Mouse (Mus musculus) large intestine, adult 2 months (tissue): ENCODE results near the gene Tubb4b. TPM values are rescaled to one million over a fixed set of nuclear protein-coding genes. Genes with fewer than 3 reads are reported as not detected.

Experiments used
- DNase-seq: peaks from one replicate; pipeline ENCODE4 v3.0.0-alpha.2; 2012; ENCODE audit warnings: low read depth, low spot score
- WGBS: fragments of 180-500 bp; shearing (Covaris S2); methylation state at CpG from one replicate; pipeline ENCODE4 v1.1.7; 2018; 5-methylcytosine and 5-hydroxymethylcytosine counted together
- polyA plus RNA-seq: library from polyadenylated mRNA; depleted of rRNA; stranded (reverse); fragments of >200 nt; gene quantifications from 2 replicates; pipeline ENCODE4 v1.2.3, GENCODE M21; 2012

Gene Tubb4b
- polyA plus RNA-seq, 1 experiment, result 937 TPM

DNA sequence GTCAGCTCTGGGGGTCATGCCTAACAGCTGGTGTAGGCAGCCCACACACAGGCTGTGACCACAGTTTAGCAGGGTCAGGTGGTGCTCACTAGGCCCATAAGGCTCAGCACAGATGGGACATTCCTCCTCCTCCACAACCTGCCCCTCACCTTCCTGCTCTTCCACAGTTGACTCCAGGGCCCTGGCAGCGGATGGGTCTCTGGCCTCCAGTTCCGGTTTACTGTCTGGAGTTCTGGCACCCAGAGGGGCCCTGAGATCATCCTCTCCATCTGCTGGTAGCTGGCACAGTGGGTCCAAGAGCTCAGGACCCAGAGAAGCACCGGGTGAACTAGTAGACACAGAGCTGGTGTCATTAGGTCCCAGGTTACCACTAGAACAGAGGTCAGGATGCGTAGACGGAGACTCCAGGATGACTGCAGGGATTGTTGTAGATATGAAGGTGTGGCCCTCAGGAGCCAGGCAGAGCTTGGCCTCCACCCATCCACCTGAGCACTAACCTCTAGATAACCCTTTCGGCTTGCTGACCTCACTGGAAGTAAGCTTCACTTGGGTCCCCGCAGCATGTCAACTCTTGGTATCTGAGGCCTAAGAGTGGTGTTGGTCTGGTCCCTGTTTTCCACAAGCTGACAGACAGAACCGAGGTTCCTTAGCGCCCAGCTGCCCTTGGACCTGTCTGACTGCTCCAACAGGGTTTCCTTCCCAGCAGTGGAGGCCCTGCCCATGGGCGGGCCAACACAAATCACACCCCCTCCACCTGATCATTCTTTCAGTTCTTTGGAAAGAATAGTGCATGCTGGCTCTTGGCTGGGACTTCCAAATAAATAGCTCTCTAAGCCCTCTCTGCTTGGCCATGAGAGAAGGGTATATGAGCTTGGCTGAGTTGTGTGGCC lies 21.9 kb upstream of the Tubb4b start, which contains the start of gene AL732309.1:
Gene AL732309.1 (minus strand): TSS at position 681 of the 890 bp plus-strand sequence.
- 35% methylated on average over 10 of the region's 10 CpGs for WGBS
- no peak for DNase-seq

DNA sequence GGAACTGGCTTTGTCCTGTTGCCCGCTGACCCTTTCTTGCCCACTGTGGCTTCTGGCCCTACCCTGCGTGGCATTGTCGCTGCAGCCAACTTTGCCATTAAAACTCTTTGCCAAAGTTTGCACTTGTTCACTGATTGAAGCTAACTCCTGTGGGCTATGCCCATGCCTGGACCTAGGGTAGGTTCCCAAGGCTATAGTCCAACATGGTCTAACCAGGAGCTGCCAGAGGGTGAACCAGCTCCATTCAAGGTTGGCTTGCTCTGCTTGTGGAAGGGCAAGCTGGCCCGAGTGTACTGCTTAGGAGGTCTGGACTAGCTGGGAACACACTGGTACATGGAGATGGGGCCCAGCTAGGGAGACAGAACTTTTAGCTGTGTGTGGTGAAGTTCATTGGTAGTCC lies 19.6 kb upstream of the Tubb4b start:
- WGBS, result 92% methylated on average over 4 of the region's 4 CpGs
- DNase-seq, result no peak

DNA sequence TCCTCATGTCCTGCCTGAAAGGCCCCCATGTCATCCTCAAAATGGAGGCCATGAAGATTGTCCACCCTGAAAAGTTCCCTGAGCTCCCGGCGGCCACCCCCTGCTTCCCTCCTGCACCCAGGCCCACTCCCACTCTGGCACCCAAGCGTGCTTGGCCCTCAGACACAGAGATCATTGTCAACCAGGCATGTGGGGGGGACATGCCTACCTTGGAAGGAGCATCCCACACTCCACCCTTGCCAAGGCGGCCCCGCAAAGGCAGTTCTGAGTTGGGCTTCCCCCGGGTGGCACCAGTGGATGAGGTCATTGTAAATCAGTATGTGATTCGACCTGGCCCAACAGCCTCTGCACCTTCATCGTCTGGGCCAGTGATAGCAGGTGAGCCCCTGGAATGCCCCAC lies 18.8 kb upstream of the Tubb4b start:
- DNase-seq, result no peak
- 87% methylated on average over 8 of the region's 8 CpGs for WGBS

DNA sequence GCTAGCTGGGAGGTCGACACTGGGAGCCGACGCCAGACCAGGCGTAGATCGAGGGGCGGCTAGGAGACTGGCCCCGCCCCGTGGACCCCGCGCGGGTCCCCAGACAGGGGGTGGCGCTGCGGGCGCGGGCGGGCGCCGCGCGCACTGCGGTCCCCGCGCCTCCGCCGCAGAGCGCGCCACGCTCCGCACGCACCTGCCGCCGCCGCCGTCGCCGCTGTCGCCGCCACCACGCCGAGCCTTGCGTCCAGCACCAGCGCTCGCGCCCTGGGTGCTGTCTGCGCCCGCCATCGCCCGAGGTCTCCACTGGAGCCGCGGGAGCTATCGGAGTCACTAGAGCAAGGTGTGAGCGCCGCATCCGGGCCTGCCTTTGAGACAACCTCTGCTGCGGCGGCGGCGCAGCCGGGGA lies 17.6 kb upstream of the Tubb4b start, which contains the start of the genes Rnf208 and Cysrt1:
Gene Rnf208 (plus strand): TSS at position 155 of the 406 bp plus-strand sequence.
Gene Cysrt1 (minus strand): TSS at position 352 of the 406 bp plus-strand sequence.
- no peak for DNase-seq
- WGBS, result under 1% methylated on average over 59 of the region's 59 CpGs

DNA sequence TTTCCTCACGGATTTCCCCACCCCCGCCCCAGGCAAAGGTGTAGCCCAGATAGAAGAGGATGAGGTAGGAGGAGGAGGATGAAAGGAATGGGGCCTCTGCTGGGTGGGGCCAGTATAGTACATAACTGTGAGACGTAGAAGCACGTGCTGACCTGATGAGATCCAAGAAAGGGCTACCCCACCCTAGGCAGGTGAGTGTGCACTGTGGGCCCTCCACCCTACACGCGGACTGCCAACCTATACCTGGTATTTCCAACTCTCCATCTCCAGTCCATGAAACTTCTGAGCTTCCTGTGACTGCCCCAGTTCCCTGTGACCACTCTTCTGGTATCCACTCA lies 16.9 kb upstream of the Tubb4b start:
- WGBS, result 10% methylated on average over 6 of the region's 6 CpGs
- DNase-seq, result no peak

DNA sequence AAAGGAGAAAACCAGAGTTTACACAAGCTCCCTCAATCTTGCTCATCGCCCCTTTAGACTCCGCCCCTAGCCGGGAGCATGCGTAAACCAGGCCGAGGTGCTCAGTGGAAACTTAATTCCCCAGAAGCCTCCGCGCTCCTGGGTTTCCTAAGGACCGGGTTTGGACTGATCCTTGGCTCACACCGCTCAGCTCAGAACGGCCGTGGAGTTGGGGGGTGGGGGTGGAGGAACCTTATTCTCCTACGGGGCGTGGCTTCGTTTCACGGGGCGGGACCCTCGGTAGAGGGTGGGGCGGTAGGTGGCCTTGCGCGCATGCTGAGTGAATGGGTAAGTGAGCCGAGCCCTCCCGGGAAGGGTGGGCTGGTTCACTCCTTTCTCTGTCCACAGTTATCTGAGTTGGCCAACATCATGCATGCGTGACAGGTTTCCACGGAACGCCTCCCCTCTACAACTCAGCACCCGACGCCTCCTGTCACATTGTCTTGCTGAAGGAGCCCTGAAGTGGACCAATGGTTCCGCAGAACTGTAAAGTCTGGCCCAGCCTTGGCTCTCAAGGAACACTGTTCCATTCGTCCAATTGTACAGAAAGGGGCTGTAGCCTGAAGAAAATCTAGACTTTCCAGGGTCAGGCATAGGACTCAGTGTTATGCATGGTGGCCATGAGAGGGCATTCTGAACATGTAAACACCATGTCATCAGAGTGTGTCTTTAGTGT lies 16.4 kb upstream of the Tubb4b start:
- no peak for DNase-seq
- WGBS, result 2% methylated on average over 29 of the region's 29 CpGs

DNA sequence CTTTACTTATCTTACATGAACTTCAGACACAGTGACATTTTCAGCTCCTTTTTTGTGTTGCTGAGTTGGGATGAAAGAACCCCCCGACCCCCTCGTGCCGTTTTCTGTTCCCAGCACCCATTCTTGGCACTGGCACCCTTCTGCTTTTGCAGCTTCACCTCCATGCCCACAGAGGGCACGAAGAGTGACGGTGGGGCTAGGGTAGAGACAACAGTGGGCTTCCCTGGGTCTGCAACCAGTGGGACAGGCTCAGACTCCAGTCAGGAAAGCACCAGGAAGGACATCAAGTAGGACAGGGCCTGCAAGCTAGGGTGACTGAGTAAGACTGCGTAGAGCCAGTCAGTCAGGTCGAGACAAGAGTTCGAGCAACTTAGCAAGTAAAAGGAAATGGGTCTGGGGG lies 15.8 kb upstream of the Tubb4b start:
- no peak for DNase-seq
- 68% methylated on average over 8 of the region's 8 CpGs for WGBS

DNA sequence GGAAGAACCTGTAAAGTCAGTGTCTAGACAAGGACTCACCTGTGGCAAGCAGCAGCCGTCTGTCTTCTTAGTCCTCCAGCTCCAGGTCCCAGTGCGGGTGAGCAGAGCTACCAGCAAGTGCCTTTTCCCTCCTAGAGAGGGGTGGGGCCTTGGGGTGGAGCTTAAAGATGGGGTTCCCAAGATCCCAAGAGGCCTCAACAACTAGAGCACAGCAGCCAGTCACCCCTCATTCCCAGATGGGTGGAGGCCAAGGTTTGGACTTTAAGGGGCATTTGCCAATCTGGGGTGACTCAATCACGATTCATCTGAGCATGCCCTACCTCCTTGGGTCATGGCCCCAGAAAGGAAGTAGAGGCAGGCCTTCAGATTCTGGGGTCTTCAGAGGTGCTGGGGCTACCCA lies 15.3 kb upstream of the Tubb4b start:
- WGBS, result 87% methylated on average over 3 of the region's 3 CpGs
- no peak for DNase-seq

DNA sequence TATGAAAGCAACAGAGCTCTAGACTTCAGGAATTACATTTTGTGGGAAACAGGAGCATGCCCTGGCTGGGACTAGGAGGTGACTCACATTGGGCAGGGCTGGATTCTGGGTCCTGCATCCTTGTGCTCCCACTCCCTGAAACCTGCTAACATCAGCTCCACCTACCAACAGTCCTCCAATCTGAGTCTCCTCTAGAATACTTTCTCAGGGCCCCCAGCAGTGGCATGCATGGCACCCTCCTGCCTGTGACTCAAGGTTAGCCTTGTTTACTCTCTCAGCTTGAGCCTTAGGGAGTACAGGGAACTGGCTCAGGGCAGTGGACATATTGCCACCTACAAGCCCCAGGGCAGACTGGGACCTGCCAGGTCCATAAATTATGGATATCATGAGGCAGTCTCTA lies 13.6 kb upstream of the Tubb4b start:
- DNase-seq, result no peak

DNA sequence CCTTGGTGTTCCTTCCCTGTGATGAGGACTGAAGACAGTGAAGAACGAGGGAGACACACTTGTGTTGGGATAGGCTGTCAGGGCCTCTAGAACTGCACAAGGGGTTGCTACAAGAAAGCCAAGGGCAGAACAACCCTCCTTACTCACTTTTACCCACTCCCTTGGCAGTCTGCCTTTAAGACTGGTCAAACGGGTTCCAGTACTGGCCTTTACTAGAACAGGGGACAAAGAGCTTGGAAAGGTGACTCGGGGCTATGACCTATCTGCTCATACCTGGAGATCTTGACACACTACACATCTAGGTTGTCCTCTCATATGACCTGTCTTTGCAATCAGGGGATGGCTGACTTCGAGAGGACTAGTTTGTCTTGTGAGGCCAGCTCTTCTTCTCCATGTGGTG lies 13.0 kb upstream of the Tubb4b start:
- 22% methylated on average over 4 of the region's 4 CpGs for WGBS

DNA sequence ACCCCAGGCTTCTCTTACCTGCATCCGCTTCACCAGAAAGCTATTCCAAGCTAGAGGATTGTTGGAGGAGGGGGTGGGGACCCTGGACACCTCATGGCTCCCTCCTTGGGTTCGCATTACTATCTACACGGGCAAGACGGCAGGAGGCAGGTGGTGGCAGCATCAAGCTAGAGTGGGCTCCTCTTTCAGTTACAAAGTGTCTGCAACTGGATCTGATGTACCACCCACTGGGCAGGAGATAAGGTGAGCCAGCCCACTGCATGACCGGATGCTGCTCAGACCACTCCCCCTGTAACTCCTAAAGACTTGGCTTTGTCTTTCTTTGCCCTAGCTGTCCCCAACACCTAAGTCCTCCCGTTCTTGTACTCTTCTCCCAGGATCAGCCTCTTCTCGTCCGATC lies 12.1 kb upstream of the Tubb4b start, which contains the start of gene Rnf224:
Gene Rnf224 (minus strand): TSS at position 174 of the 400 bp plus-strand sequence.
- WGBS, result 69% methylated on average over 8 of the region's 8 CpGs
- DNase-seq, result no peak

More for the DNA sequence above, 13.0 kb upstream of the Tubb4b start:
- no peak for DNase-seq

DNA sequence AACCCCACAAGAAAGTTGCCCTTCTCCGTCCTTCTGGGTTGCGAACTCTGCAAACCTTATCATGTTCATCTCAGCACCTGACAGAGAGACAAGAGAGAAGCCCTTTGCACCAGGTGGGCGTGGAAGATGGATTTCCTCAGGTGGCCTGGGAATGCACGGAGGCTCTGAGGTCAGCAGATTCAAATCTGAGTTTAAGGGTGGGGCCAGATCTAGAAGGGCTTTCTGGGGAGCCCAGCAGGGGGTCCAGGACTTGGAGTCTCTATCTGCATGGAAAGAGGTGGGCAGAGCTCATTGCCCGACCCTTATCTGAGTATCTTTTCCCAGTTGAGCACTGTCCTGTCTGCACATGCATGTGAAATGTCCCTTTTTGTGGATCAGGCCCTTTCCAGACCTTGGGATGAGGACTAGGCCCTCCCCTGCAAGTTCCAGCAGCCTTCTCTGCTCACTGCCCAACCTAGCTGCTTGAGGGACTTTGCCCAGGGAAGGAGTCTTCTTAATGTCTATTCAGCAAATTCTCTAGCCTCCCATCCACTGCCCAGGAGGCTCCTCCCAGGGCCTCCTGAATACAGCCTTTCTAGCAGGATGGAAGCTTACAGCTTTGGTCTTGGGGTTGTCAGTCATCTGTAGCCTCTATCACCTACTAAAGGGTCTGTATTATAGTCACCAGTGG lies 10.2 kb upstream of the Tubb4b start:
- DNase-seq, result no peak

DNA sequence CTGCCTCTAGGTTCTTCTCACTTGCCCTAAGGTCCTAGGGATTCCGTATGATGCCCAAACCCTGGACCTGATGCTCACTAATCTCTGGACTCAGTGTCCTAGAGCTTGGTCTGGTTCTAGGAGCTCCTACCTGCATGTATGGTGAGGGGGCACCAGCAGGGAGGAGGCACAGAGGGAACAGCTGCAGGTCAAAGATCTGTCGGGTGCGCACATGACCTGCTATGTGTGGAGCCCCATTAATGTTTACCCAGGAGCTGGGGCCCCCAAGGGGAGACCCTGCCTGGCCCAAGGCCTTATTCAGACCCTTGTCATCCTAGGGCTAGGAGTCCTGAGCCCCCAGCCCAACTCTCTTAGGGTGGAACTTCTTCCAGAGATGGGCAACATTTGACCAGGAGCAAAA lies 9.5 kb upstream of the Tubb4b start, which contains the start of gene Slc34a3:
Gene Slc34a3 (minus strand): TSS at position 315 of the 400 bp plus-strand sequence.
- no peak for DNase-seq

More for the DNA sequence above, 10.2 kb upstream of the Tubb4b start:
- 57% methylated on average over 5 of the region's 5 CpGs for WGBS

DNA sequence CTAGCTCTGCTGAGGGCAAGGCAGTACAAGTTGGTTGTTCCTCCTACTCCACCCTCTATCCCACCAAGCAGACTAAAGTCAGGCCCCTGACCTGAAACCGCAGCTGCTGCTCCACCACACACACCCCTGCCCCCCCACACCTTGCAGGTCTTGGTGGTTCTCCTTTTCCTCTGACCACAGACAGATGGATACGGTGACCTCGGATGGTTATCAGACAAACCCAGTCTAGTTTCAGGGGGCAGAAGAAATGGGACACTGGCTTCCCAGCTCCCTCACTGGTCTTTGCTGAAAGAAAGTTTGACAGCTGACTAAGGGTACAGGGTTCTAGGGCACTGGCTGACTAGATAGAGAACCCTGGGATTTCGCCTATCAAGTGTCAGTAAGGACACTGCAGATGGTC lies 8.9 kb upstream of the Tubb4b start:
- 65% methylated on average over 4 of the region's 4 CpGs for WGBS
- DNase-seq, result no peak

More for the DNA sequence above, 9.5 kb upstream of the Tubb4b start, which contains the start of gene Slc34a3:
- WGBS, result 72% methylated on average over 3 of the region's 3 CpGs

DNA sequence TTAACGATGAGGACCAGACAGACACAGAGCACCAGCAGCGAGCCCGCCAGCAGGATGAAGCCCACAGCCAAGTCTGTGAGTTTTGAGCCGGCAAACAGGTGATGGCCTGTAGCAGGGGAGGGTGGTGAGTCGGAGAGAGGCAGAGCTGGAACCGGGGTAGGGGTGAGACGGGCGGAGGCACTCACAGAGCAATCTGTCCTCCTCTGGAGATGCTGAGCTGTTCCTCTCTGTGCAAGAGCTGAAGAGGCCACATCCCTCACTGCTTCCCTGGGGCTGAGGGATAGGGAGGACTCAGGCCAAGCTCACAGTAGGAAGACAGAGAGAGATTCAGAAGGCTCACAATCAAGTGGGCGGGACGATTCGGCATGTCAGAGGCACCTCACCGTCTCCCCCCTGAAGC lies 6.5 kb upstream of the Tubb4b start:
- 82% methylated on average over 12 of the region's 12 CpGs for WGBS
- DNase-seq, result no peak

DNA sequence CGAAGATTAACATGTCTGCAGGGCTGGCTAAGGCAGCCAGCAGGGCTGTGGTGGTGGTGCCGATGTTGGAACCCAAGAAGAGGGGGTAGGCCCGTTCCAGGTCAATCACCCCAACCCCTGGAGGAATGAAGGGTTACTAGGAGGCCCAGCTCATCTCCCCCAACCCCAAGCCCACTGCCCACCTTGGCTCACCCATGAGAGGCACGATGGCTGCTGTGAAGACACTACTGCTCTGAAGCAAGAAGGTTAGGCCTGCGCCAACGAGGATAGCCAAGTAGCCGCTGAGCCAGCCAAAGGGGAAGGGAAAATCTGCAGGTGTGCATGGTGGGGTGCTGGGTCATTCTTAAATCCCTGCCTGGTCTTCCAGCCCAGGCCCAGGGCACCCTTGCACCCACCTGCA lies 6.1 kb upstream of the Tubb4b start:
- 92% methylated on average over 7 of the region's 7 CpGs for WGBS
- no peak for DNase-seq

DNA sequence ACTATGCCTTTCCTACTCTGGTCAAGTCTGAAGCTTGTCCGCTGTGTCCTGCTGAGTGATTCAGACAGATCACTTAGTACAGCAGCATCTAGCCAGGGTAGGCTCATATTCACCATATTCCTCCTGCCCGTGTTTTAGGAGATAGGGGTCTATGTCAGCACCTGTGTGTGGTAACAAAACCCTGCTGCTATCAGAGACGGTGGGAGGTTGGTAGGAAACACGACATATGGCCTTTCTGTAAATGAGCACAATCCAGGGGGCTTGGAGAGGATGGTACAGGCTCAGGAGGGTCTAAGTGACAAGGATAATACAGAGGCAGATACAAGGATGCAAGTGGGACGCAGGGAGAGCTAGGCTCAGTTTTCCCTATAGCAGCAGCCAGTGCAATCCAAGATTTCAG lies 5.1 kb upstream of the Tubb4b start:
- no peak for DNase-seq
- 95% methylated on average over 5 of the region's 5 CpGs for WGBS

DNA sequence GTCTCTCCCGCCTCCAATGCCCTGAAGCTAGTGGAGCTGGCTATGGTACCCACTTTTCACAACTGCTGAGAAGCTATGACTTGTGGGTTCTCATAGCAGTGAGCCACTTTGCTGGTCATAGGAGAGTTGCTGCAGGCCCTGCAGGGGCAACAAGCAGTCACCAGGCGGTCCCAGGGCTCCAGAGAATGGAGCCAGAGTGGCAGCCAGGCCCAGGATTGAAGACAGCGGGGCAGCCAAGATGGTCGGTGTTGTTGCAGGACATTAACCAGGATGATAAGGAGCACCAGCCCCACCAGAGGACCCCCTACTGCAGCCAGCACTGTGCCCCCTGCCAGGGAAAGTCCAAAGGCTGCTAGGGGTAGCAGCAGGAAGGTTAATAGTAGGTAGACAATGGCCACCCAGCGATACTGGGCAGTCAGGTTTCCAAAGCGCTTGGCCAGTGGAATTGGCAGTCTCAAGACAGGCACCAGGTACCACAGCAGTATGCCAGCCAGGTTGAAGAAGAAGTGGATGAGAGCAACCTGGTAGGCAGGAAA lies 4.6 kb upstream of the Tubb4b start:
- 70% methylated on average over 6 of the region's 6 CpGs for WGBS
- no peak for DNase-seq

DNA sequence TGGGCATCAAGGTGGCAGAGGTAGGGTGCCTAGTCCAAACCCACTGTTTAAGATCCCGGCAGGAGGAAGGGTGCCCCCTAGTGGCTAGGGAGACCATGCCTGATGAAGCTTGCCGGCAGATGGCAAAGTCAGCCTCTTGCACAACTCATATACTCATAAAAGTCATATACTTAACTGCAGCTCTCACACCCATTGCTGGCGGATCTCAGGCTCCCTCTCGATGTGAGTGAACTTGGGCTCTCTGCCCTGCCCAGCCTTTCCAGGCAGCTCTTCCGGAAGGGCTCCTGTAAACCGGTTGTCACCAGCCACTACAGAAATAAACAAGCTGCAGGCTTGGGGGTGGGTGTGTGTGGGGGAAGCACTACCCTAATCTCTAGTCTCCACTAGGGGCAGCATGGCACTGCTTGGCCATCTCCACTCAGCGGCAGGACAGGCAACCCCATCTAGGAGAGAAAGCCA lies 4.0 kb upstream of the Tubb4b start:
- peak; percentile 97 for DNase-seq
- 1% methylated on average over 7 of the region's 7 CpGs for WGBS

DNA sequence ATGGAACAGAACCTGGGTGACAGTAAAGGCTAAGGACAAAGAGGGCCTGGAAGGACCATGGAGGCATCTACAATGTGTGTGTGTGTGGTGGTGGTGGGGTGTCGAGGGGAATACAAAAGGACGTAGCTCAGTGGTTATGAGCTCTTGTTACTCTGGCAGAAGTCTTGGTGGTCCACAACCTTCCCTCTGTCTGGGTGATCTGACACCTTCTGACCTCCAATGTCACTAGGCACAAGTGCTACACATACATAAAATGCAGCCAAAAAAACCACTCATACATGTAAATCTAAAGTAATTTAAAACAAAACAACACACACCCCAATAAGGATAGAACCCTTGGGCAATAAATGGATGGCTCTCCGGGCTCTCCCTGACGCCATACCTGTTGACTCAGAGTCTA lies 2.9 kb upstream of the Tubb4b start:
- 68% methylated on average over 4 of the region's 4 CpGs for WGBS
- no peak for DNase-seq
